Mouse (Mus musculus) adrenal gland, postnatal 14 days (tissue): ENCODE results near the gene Tmem19. TPM values are rescaled to one million over a fixed set of nuclear protein-coding genes. Genes with fewer than 3 reads are reported as not detected.

Experiments
- DNase-seq: peaks from one replicate; pipeline ENCODE4 v3.0.0; 2021; ENCODE audit warnings: mixed read lengths
- total RNA-seq: library from RNA; stranded (reverse); gene quantifications from 2 replicates; pipeline ENCODE4 v1.2.3, GENCODE M21; 2021

Tmem19 gene
- total RNA-seq, 1 experiment from 2014 or later: 23.0 TPM

GRCm38 (mm10) chr10:115311263-115311965, 50.9 kb downstream of the Tmem19 start:
- no peak for DNase-seq

GRCm38 (mm10) chr10:115309191-115309590, 53.1 kb downstream of the Tmem19 start:
- DNase-seq: no peak

- no peak for DNase-seq
Measured at GRCm38 (mm10) chr10:115307331-115307875, 54.9 kb downstream of the Tmem19 start.

- DNase-seq: no peak
Measured at GRCm38 (mm10) chr10:115298683-115299082, 63.6 kb downstream of the Tmem19 start.

- no peak for DNase-seq
Measured at GRCm38 (mm10) chr10:115297582-115297981, 64.7 kb downstream of the Tmem19 start.

- DNase-seq: no peak
Measured at GRCm38 (mm10) chr10:115296401-115296935, 65.8 kb downstream of the Tmem19 start.

- DNase-seq: no peak
Measured at GRCm38 (mm10) chr10:115295162-115295561, 67.1 kb downstream of the Tmem19 start.

GRCm38 (mm10) chr10:115294715-115295114, 67.6 kb downstream of the Tmem19 start:
- DNase-seq: no peak

GRCm38 (mm10) chr10:115293946-115294345, 68.4 kb downstream of the Tmem19 start:
- DNase-seq: no peak

GRCm38 (mm10) chr10:115290671-115291070, 71.6 kb downstream of the Tmem19 start:
- no peak for DNase-seq

Other genes with a start within 250 kb of the Tmem19 start
- gene Tph2, start 177.5 kb downstream of the Tmem19 start, total RNA-seq: not detected in 2 replicates
- 91.7 and 100 TPM in 2 replicates for gene Tbc1d15, start 111.0 kb downstream of the Tmem19 start, total RNA-seq
- gene Rab21, start 46.9 kb downstream of the Tmem19 start, total RNA-seq: 53.6 and 53.8 TPM in 2 replicates
- 14.5 and 15.4 TPM in 2 replicates for gene Thap2, start 21.9 kb upstream of the Tmem19 start, total RNA-seq
- gene Zfc3h1, start 22.5 kb upstream of the Tmem19 start, total RNA-seq: 45.9 and 48.0 TPM in 2 replicates
- not detected in 2 replicates for gene A930009A15Rik, start 207.5 kb upstream of the Tmem19 start, total RNA-seq
- 21.4 and 23.7 TPM in 2 replicates for gene Lgr5, start 225.3 kb upstream of the Tmem19 start, total RNA-seq